Mouse (Mus musculus): ENCODE results near the gene Olfr784.
"Not testable (repeated sequence)": the region's sequence is repeated elsewhere in the genome, so short reads cannot be mapped to it uniquely, and the experiment has no call there.

Olfr784 gene

GRCm38 (mm10) chr10:129383783-129384182 is at the start of gene Olfr784:
Olfr784 (plus strand) TSS chr10:129384083.
- no peak for DNase-seq

- DNase-seq = no peak
These were observed 35.3 kb upstream of the Olfr784 start, which contains the start of gene Olfr782 for GRCm38 (mm10) chr10:129348550-129348949. Olfr782 (plus strand) TSS chr10:129348850.

- not testable (repeated sequence) for DNase-seq
These were observed 31.4 kb upstream of the Olfr784 start for GRCm38 (mm10) chr10:129352475-129352874.

- not testable (repeated sequence) for DNase-seq
These were observed 27.4 kb upstream of the Olfr784 start for GRCm38 (mm10) chr10:129356496-129356895.

GRCm38 (mm10) chr10:129357307-129357706 is 26.6 kb upstream of the Olfr784 start:
- DNase-seq = no peak

- DNase-seq = not testable (repeated sequence)
These were observed 9.8 kb upstream of the Olfr784 start for GRCm38 (mm10) chr10:129374051-129374450.

GRCm38 (mm10) chr10:129400892-129401291 is 17.0 kb downstream of the Olfr784 start:
- DNase-seq = no peak

GRCm38 (mm10) chr10:129405126-129405525 is 21.2 kb downstream of the Olfr784 start, which contains the start of gene Olfr785:
Olfr785 (plus strand) TSS chr10:129405426.
- DNase-seq = no peak

- no peak for DNase-seq
These were observed 43.1 kb downstream of the Olfr784 start, which contains the start of gene Olfr786 for GRCm38 (mm10) chr10:129427006-129427405. Olfr786 (plus strand) TSS chr10:129427306.

Measured in lung, postnatal 36 days (tissue).